Mouse (Mus musculus): ENCODE data around the gene Ncoa3.

GRCm38 (mm10) chr2:165962824-165963223 lies 29.6 kb upstream of the Ncoa3 start:
- TF ChIP-seq CTCF (IDR thresholded peaks at IDR 0.05; ENCODE audit: low read depth, low read length) = no peak
- TF ChIP-seq POLR2A (IDR thresholded peaks at IDR 0.05; ENCODE audit: extremely low read depth, insufficient read depth, low read length) = no peak

Measured in liver, adult 2 months (tissue).